Mouse (Mus musculus) hindbrain, embryonic 16.5 days (tissue): Measurements from ENCODE around the gene Nucb1. TPM values are rescaled to one million over a fixed set of nuclear protein-coding genes. Genes with fewer than 3 reads are reported as not detected.
A peak's percentile ranks its signal among the peaks of the same experiment; 100 is the strongest.
"Not testable (repeated sequence)": the region's sequence is repeated elsewhere in the genome, so short reads cannot be mapped to it uniquely, and the experiment has no call there.

Experiments
- ATAC-seq: fragments of 200-750 bp; cut with Nextera tagmentation; 2 replicates; pipeline ENCODE4 v1.8.0; 2017; ENCODE audit warnings: moderate TSS enrichment, moderate library complexity
- H3K27ac ChIP-seq: fragments of 300-500 bp; sonication (generic); 2 replicates; pipeline ENCODE4 v1.5.1; 2014; ENCODE audit warnings: low read depth, mild to moderate bottlenecking, control low read depth, low read length, moderate library complexity
- H3K27me3 ChIP-seq: fragments of 300-500 bp; sonication (generic); replicated peaks from 2 replicates; pipeline ENCODE4 v1.6.1; 2014; ENCODE audit warnings: low read length; ENCODE audit not compliant: control insufficient read depth, insufficient read depth
- H3K36me3 ChIP-seq: fragments of 300-500 bp; sonication (generic); 2 replicates; pipeline ENCODE4 v1.6.1; 2014; ENCODE audit warnings: mild to moderate bottlenecking, low read length, moderate library complexity, mixed read lengths; ENCODE audit not compliant: control insufficient read depth, insufficient read depth
- H3K4me1 ChIP-seq: fragments of 300-500 bp; sonication (generic); 2 replicates; pipeline ENCODE4 v1.6.1; 2014; ENCODE audit warnings: low read depth, low read length; ENCODE audit not compliant: control insufficient read depth, insufficient read depth
- H3K4me2 ChIP-seq: fragments of 300-500 bp; sonication (generic); 2 replicates; pipeline ENCODE4 v1.6.1; 2014; ENCODE audit warnings: mild to moderate bottlenecking, low read length, control low read depth, moderate library complexity
- H3K4me3 ChIP-seq: fragments of 300-500 bp; sonication (generic); 2 replicates; pipeline ENCODE4 v1.5.1; 2014; ENCODE audit warnings: mild to moderate bottlenecking, low read length, control low read depth, moderate library complexity
- H3K9ac ChIP-seq: fragments of 300-500 bp; sonication (generic); 2 replicates; pipeline ENCODE4 v1.6.1; 2014; ENCODE audit warnings: low read depth, mild to moderate bottlenecking, control low read depth, low read length, moderate library complexity
- H3K9me3 ChIP-seq: fragments of 300-500 bp; sonication (generic); 2 replicates; pipeline ENCODE4 v1.6.1; 2014; ENCODE audit warnings: mild to moderate bottlenecking, low read length, moderate library complexity; ENCODE audit not compliant: control insufficient read depth
- WGBS: fragments of 180-500 bp; shearing (Covaris S2); extraction: QIAGEN DNeasy Blood & Tissue Kit; methylation state at CpG from one replicate; pipeline ENCODE4 v1.1.7; 2014; 5-methylcytosine and 5-hydroxymethylcytosine counted together
- polyA plus RNA-seq: library from polyadenylated mRNA; unstranded; fragments of >200 nt; fragmentation: Nextera tagmentation; extraction: Ambion mirVana; gene quantifications from 2 replicates; pipeline ENCODE4 v1.2.1, GENCODE M21; 2015

The Nucb1 gene
- polyA plus RNA-seq, 1 experiment from 2014 or later: 141 TPM

DNA sequence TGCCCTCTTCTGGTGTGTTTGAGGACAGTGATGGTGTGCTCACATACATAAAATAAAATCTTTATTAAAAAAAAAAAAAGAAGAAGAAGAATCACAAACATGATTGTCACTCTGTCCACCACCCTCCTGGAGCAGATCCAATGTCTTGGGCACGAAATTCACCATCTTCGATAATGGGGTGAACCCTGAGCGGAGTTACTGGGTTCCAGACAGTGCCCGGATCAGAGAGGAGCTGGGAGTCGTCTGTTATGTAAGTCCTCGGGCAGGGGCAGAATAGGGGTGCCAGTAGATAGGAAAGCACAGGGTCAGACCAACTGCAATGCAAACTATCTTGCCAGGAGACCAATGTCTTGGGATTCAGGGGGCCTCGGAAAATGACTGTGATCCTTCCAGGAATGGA, 10.4 kb upstream of the Nucb1 start:
- peaks cover 2% of the 10 kb centered on the region; the same call in 1 of the 2 replicates for H3K36me3 ChIP-seq
- H3K9ac ChIP-seq: no peak overlapping the region
- no peak for ATAC-seq
- H3K27ac ChIP-seq: no peak overlapping the region
- H3K27me3 ChIP-seq: no peaks in the 10 kb centered on the region
- no peak overlapping the region for H3K4me3 ChIP-seq
- 91% methylated on average over 7 of the region's 7 CpGs for WGBS
- no peak overlapping the region for H3K4me2 ChIP-seq
- no peaks in the 10 kb centered on the region for H3K9me3 ChIP-seq
- H3K4me1 ChIP-seq: peaks cover 21% of the 10 kb centered on the region

DNA sequence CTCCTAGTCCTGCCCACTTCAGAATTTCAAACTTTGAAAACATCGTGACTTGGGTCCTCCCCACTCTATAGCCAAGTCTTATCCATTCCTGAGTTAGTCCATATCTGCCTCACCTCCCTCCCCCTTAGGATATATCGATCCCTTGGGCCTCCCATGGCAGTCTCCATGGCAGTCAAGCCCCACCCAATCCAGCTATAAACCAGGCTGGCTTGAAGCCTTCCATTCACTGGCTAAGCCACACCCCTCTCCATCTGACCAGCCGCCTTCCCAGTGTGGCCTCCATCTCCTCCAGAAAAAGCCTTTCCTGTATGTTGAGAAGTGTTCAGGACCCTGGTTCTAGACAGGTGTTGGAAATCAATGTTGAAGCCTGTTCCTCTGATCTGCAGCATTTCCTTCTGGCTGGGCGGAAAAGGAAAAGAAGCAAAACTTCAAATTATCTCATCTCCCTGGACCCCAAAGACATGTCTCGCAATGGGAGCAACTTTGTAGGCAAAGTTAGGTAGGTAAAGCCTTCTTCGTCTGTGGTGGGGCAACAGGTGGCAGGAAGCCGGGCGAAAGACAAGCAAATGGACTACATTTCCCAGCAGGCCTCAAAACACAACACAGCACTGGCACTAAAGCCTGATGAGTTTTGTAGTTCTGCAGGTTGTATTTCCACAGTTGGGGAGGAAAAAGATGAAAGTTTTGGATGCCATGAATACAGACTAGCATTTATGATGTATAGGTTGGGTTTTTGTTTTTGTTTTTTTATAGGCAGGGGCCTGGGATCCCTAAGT, 9.3 kb upstream of the Nucb1 start:
- Histone ChIP-seq H3K4me1 (peaks cover 10% of the 10 kb centered on the region), H3K9me3 (no peaks in the 10 kb centered on the region), H3K27me3 (no peaks in the 10 kb centered on the region), H3K27ac (no peak overlapping the region), H3K9ac (no peak overlapping the region), H3K4me2 (no peak overlapping the region), H3K36me3 (peaks cover 2% of the 10 kb centered on the region; the same call in 1 of the 2 replicates), H3K4me3 (no peak overlapping the region)
- 78% methylated on average over 8 of the region's 8 CpGs for WGBS
- ATAC-seq: no peak

DNA sequence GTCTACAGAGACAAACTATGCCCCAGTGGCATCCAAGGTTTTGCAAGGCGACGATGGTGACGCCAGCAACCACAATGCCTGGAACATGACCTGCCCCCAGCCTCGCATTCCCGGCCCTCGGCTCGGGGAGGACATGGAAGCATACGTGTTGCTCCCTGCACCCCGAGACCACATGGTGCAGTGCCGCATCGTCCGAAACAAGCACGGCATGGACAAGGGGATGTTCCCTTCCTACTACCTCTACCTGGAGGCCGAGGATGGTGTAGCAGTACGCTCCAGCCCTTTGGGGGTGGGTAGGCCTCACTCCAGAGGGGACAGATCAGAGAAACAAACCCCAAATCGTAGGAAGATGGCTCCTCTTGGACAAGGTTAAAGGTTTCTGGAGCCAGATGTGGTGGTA, 8.4 kb upstream of the Nucb1 start:
- H3K27me3 ChIP-seq: no peaks in the 10 kb centered on the region
- H3K4me1 ChIP-seq: peaks cover 8% of the 10 kb centered on the region
- peaks cover 2% of the 10 kb centered on the region; the same call in 1 of the 2 replicates for H3K36me3 ChIP-seq
- ATAC-seq: no peak
- no peak overlapping the region for H3K9ac ChIP-seq
- WGBS: 90% methylated on average over 16 of the region's 16 CpGs
- no peak overlapping the region for H3K27ac ChIP-seq
- H3K9me3 ChIP-seq: no peaks in the 10 kb centered on the region
- H3K4me3 ChIP-seq: no peak overlapping the region
- no peak overlapping the region for H3K4me2 ChIP-seq

DNA sequence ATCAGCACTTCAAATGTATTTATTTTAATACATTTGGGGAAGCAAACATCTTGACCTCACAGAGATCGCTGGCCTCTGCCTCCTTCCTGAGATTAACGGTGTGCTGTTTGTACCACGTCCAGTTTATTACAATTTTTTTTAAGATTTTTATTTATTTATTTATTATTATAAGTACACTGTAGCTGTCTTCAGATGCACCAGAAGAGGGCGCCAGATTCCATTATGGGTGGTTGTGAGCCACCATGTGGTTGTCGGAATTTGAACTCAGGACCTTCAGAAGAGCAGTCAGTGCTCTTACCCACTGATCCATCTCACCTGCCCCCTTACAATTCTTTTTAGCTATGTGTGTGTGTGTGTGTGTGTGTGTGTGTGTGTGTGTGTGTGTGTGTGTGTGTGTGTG, 6.6 kb upstream of the Nucb1 start:
- not testable (repeated sequence) for H3K9ac ChIP-seq, H3K9me3 ChIP-seq, H3K4me2 ChIP-seq, H3K4me1 ChIP-seq, H3K27me3 ChIP-seq, H3K27ac ChIP-seq, H3K36me3 ChIP-seq, ATAC-seq, H3K4me3 ChIP-seq
- 74% methylated on average over 5 of the region's 5 CpGs for WGBS

DNA sequence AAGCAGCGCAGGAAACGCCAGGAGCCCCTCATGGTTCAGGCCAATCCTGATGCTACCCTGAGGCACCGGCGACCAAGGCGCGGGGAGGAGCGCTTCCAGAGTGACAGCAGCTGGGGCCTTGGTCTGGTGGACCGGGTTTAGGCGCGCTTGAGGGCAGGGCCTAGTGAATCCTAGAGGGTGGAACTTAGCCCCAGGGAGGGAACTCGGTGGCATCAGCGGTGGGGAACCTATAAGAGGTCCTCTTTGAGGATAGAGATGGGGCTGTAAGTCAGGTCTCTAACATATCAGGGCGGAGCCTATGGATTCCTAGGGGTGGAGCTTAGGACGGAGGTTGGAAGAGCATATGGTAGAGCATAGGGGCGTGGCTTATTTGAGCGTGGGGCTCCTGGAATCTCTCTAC, 5.2 kb upstream of the Nucb1 start:
- no peaks in the 10 kb centered on the region for H3K27me3 ChIP-seq
- H3K4me1 ChIP-seq: no peaks in the 10 kb centered on the region
- H3K36me3 ChIP-seq: no peaks in the 10 kb centered on the region
- H3K9me3 ChIP-seq: no peaks in the 10 kb centered on the region
- ATAC-seq: no peak
- no peak overlapping the region for H3K9ac ChIP-seq
- H3K4me3 ChIP-seq: no peak overlapping the region
- no peak overlapping the region for H3K4me2 ChIP-seq
- no peak overlapping the region for H3K27ac ChIP-seq
- 23% methylated on average over 16 of the region's 16 CpGs for WGBS

DNA sequence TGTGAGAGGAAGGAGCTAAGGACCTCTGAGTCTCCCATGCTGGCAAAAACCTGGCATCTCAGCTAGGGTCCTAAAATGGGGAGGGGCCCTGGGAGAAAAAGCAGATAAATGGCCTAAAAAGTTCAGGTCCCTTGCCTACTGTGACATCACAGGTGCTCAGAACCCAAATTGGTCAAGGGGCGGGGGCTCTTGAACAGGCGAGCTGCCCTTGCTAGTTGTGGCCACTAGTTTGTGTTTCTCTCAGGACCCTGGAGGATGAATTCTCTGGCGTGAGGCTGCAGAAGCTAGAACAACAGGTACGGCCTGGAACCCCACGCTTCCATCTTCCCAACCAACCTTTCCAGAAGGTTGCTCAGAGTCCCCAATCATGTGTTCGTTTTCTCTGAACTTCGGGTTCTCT, 4.2 kb upstream of the Nucb1 start:
- Histone ChIP-seq H3K9me3 (no peaks in the 10 kb centered on the region), H3K4me1 (peaks cover 3% of the 10 kb centered on the region), H3K9ac (no peak overlapping the region), H3K4me2 (no peak overlapping the region), H3K27ac (no peak overlapping the region), H3K36me3 (no peaks in the 10 kb centered on the region), H3K27me3 (no peaks in the 10 kb centered on the region), H3K4me3 (no peak overlapping the region)
- WGBS: 86% methylated on average over 7 of the region's 7 CpGs
- ATAC-seq: no peak

DNA sequence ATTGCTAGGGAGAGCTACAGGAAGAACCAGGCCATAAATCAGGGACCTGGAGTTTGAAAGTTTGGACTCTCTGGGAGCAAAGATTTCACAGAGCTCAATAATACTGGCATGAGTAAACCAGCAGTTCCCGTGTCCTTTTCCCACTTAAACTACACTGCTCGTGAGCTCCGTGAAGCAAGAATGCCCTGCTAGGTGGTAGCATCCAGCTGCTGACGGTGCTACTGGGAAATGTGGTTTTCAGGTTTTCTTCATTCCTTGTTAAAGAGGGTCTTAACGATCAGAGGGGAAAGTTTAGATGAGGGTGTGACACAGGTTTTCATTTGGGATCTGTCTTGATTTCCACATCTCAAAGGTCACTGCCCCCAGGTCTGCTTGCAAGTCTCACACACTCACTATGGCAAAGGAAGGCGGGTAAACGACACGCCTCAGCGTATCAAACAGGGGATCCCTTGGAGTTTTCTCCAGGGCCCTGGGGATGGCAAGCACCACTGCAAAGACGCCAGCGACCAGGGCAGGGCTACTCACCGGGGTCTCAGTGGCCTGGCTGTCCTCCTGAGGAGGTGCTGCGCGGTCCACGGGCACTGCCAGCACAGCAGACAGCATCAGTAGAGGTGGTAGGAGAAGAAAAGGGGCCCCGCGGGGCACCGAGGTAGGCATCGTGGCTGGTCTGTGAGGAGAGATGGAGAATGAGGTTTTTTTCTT, 874 bp downstream of the Nucb1 start:
- WGBS: 37% methylated on average over 19 of the region's 19 CpGs
- Histone ChIP-seq H3K4me3 (peak overlapping the region; percentile 84), H3K36me3 (peaks cover 4% of the 10 kb centered on the region; the same call in 1 of the 2 replicates), H3K9me3 (no peaks in the 10 kb centered on the region), H3K27ac (peak overlapping the region; percentile 89), H3K4me1 (peaks cover 15% of the 10 kb centered on the region), H3K27me3 (no peaks in the 10 kb centered on the region), H3K4me2 (peak overlapping the region; percentile 96), H3K9ac (peak overlapping the region; percentile 87)
- ATAC-seq: peak; percentile 20

DNA sequence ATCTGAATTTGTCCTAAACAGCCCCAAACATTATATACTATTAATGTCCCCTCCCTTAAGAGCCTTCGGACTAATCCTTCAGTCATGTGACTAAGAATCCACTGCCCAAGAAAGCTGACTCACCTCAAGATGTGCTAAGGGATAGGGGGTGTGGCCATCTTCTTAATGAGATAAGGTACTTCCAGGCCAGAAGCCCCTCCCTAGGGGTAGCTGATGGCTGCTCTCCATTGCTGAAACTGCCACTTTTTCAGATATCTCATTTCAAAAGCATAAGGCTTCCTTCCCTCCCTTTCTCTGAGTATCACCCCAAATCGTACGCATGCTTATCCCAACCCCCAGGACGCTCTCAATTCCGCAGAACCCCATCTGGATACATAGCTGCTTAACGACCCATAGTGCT, 1.6 kb downstream of the Nucb1 start:
- H3K4me1 ChIP-seq: peaks cover 15% of the 10 kb centered on the region
- peak overlapping the region; percentile 96 for H3K4me2 ChIP-seq
- H3K36me3 ChIP-seq: peaks cover 4% of the 10 kb centered on the region; the same call in 1 of the 2 replicates
- 78% methylated on average over 6 of the region's 6 CpGs for WGBS
- no peak overlapping the region for H3K4me3 ChIP-seq
- no peaks in the 10 kb centered on the region for H3K27me3 ChIP-seq
- H3K9ac ChIP-seq: peak overlapping the region; percentile 41; the same call in 1 of the 2 replicates
- no peak for ATAC-seq
- H3K27ac ChIP-seq: no peak overlapping the region
- H3K9me3 ChIP-seq: no peaks in the 10 kb centered on the region

DNA sequence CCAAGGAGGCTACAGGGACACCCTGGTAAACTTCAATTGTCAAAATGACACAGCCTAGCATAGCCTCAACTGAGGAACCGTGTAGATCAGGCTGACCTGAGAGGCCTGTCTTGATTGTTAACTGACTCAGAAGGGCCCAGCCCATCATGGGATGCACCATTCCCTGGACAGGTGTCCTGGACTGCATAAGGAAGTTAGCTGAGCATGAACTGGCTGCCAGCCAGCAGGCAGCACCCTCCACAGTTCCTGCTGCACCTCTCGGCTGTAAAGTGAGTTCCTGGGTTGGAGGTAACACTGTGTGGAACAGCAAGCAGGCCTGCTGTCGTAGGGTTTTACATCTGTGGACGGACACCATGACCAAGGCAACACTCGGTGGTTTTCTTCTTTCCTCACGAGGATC, 2.6 kb downstream of the Nucb1 start:
- peaks cover 4% of the 10 kb centered on the region; the same call in 1 of the 2 replicates for H3K36me3 ChIP-seq
- H3K27me3 ChIP-seq: no peaks in the 10 kb centered on the region
- WGBS: 93% methylated on average over 6 of the region's 6 CpGs
- no peak overlapping the region for H3K27ac ChIP-seq
- no peak overlapping the region for H3K9ac ChIP-seq
- H3K4me2 ChIP-seq: no peak overlapping the region
- peaks cover 15% of the 10 kb centered on the region for H3K4me1 ChIP-seq
- no peaks in the 10 kb centered on the region for H3K9me3 ChIP-seq
- no peak for ATAC-seq
- H3K4me3 ChIP-seq: no peak overlapping the region
